7 mouse cellular contexts compared by ENCODE assay signal in the genomic region with DNA sequence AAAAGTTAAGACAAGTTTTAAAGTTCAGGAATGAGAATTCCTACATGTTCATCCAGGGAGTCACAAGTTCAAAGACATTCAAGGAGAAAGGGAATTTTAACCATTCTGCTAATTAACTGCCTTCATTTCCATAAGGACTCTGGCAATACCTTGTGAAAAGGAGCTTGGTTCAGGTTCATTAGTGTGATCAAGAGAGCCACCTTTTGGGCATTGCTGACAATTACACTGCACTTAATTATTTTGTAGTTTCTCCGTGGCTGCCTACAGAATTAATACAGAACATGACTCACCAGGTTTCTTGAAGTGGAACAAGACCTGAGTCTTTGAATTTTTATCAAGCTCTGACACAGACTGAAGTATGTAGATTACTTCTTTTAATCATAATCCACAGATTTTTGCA. TPM values are rescaled to one million over a fixed set of nuclear protein-coding genes. Genes with fewer than 3 reads are reported as not detected.
DNase-seq lines count a peak whose midpoint lies in the region; ATAC-seq and TF ChIP-seq lines count a peak whose summit lies in the region.

No protein-coding gene starts in this region.

- H3K4me3 ChIP-seq in limb, embryonic 14.5 days (replicated peaks; ENCODE audit: low read length) = no peak overlapping the region
- no peak overlapping the region for H3K4me3 ChIP-seq in limb, embryonic 10.5 days

- peak; percentile 43; the same call in 1 of the 2 replicates for TF ChIP-seq CTCF in brain, embryonic 14.5 days (IDR thresholded peaks at IDR 0.05; ENCODE audit: borderline replicate concordance, extremely low read depth, insufficient read depth, insufficient read length)

- no peak overlapping the region for H3K4me2 ChIP-seq in limb, embryonic 14.5 days (replicated peaks; ENCODE audit: low read depth, low read length, severe bottlenecking)

- H3K4me1 ChIP-seq in limb, embryonic 14.5 days (ENCODE audit: control insufficient read depth, insufficient read depth, low read length) = no peaks in the 10 kb centered on the region
- no peaks in the 10 kb centered on the region for H3K4me1 ChIP-seq in limb, embryonic 10.5 days

- no peaks in the 10 kb centered on the region for H3K36me3 ChIP-seq in limb, embryonic 14.5 days (ENCODE audit: control insufficient read depth, insufficient read depth, low read length)
- no peaks in the 10 kb centered on the region for H3K36me3 ChIP-seq in limb, embryonic 10.5 days

- no peaks in the 10 kb centered on the region for H3K9me3 ChIP-seq in limb, embryonic 14.5 days (ENCODE audit: control insufficient read depth, low read length)
- no peaks in the 10 kb centered on the region for H3K9me3 ChIP-seq in limb, embryonic 10.5 days (replicated peaks)

- intact Hi-C loops in left cerebral cortex, postnatal 14 days (cut with DNase I) = loop anchor here (2.0 kb wide), 1 partner anchor 300 kb away; no protein-coding TSS in a partner anchor

- H3K9ac ChIP-seq in limb, embryonic 14.5 days (ENCODE audit: low read depth, low read length, severe bottlenecking) = no peak overlapping the region

- no peak for ATAC-seq in limb, embryonic 14.5 days (ENCODE audit: low FRiP score, low read depth)

- no peak overlapping the region for H3K27ac ChIP-seq in limb, embryonic 14.5 days (replicated peaks; ENCODE audit: low read depth, low read length)
- H3K27ac ChIP-seq in limb, embryonic 10.5 days = no peak overlapping the region

- H3K27me3 ChIP-seq in limb, embryonic 14.5 days (ENCODE audit: control insufficient read depth, insufficient read depth, low read length) = no peaks in the 10 kb centered on the region
- no peaks in the 10 kb centered on the region for H3K27me3 ChIP-seq in limb, embryonic 10.5 days (ENCODE audit: low read depth, poor library complexity, severe bottlenecking)

- no peak for TF ChIP-seq POLR2A in limb, embryonic 14.5 days (IDR thresholded peaks at IDR 0.05; ENCODE audit: borderline replicate concordance, extremely low read depth, insufficient read depth, insufficient read length)
- TF ChIP-seq POLR2A in brain, embryonic 14.5 days (IDR thresholded peaks at IDR 0.05; ENCODE audit: borderline replicate concordance, extremely low read depth, insufficient read depth, insufficient read length, poor library complexity, severe bottlenecking) = no peak

- peak; percentile 19 for DNase-seq in limb, embryonic 14.5 days (ENCODE audit: low spot score)
- no peak for DNase-seq in limb, embryonic 10.5 days (ENCODE audit: low spot score)
- peak; percentile 79 for DNase-seq in brain, embryonic 14.5 days (ENCODE audit: low read depth)
- peak; percentile 51 for DNase-seq in embryo, embryonic 10.5 days (ENCODE audit: low spot score)
- DNase-seq in left cerebral cortex, postnatal 14 days (ENCODE audit: low spot score in 2 of 2) = peak; percentile 30 to 45
- DNase-seq in gastrocnemius, postnatal 4 days (ENCODE audit: low spot score in 2 of 2) = no peak
- no peak for DNase-seq in urinary bladder, adult 18-20 months (ENCODE audit: low spot score in 2 of 2)

- 0% methylated on average over 1 of the region's 1 CpGs for WGBS in limb, embryonic 14.5 days
- WGBS in limb, embryonic 10.5 days = 8% methylated on average over 1 of the region's 1 CpGs

RNA-seq across cellular contexts. Expression of gene Ankef1, which starts 52.4 kb away (rescaled TPM):
- polyA plus RNA-seq in limb, embryonic 14.5 days (2012; rRNA removed) = 0.18 and 0.25 TPM in 2 replicates
- polyA plus RNA-seq in limb, embryonic 14.5 days (2014; fragmentation: Nextera tagmentation; extraction: Ambion mirVana) = 0.29 and 0.91 TPM in 2 replicates
- polyA plus RNA-seq in limb, embryonic 10.5 days (2016; fragmentation: Nextera tagmentation; extraction: Ambion mirVana) = 0.28 and 0.29 TPM in 2 replicates
- 0.32 and 0.42 TPM in 2 replicates for polyA plus RNA-seq in brain, embryonic 14.5 days (2012; rRNA removed)
- total RNA-seq in left cerebral cortex, postnatal 14 days (2021) = 1 to 10 TPM; 1.3 to 2.4 TPM
- total RNA-seq in gastrocnemius, postnatal 4 days (2021) = 1 to 10 TPM; 1.7 to 2.3 TPM

Comparison
In these comparisons a context has a peak if more than half of its experiments do, and no peak if none do; other contexts are left out.
1. DNase-seq: peak in limb, embryonic 14.5 days (single experiment), brain, embryonic 14.5 days (single experiment), embryo, embryonic 10.5 days (single experiment) and left cerebral cortex, postnatal 14 days (2 of 2); none in limb, embryonic 10.5 days (single experiment), gastrocnemius, postnatal 4 days (0 of 2) and urinary bladder, adult 18-20 months (0 of 2).